Mouse (Mus musculus) hindlimb bud, embryonic 11.5 days (tissue): ENCODE measurements around the gene Ufsp2.
A peak's percentile ranks its signal among the peaks of the same experiment; 100 is the strongest.

Experiments
- DNase-seq: peaks from one replicate; pipeline ENCODE4 v3.0.0-alpha.2; 2012; ENCODE audit warnings: low read depth, low spot score; ENCODE audit errors: extremely low spot score

Ufsp2 gene

GRCm38 (mm10) chr8:45975126-45975836 lies at the start of gene Ufsp2, which contains the start of gene 1700029J07Rik:
TSS of gene Ufsp2 (plus strand) at chr8:45975528.
TSS of gene 1700029J07Rik (minus strand) at chr8:45975252.
- peak; percentile 98 for DNase-seq

GRCm38 (mm10) chr8:45934582-45935014 lies 40.7 kb upstream of the Ufsp2 start, which contains the start of gene Ccdc110:
TSS of gene Ccdc110 (plus strand) at chr8:45934619.
- peak; percentile 88 for DNase-seq

GRCm38 (mm10) chr8:45936986-45937385 lies 38.3 kb upstream of the Ufsp2 start:
- DNase-seq, result no peak

GRCm38 (mm10) chr8:45946283-45946682 lies 29.0 kb upstream of the Ufsp2 start:
- DNase-seq, result no peak

- DNase-seq, result no peak
These were observed 24.7 kb upstream of the Ufsp2 start for GRCm38 (mm10) chr8:45950622-45951021.

- DNase-seq, result no peak
These were observed 4.4 kb upstream of the Ufsp2 start for GRCm38 (mm10) chr8:45970894-45971293.

GRCm38 (mm10) chr8:45973988-45974505 lies 1.3 kb upstream of the Ufsp2 start:
- DNase-seq, result no peak

- no peak for DNase-seq
These were observed 625 bp downstream of the Ufsp2 start for GRCm38 (mm10) chr8:45975837-45976468.

GRCm38 (mm10) chr8:45986665-45987064 lies 11.3 kb downstream of the Ufsp2 start:
- DNase-seq, result no peak

GRCm38 (mm10) chr8:45988189-45988588 lies 12.9 kb downstream of the Ufsp2 start:
- no peak for DNase-seq

- no peak for DNase-seq
These were observed 15.4 kb downstream of the Ufsp2 start for GRCm38 (mm10) chr8:45990631-45991310.

- no peak for DNase-seq
These were observed 18.8 kb downstream of the Ufsp2 start for GRCm38 (mm10) chr8:45994111-45994510.

- no peak for DNase-seq
These were observed 20.2 kb downstream of the Ufsp2 start for GRCm38 (mm10) chr8:45995576-45995975.

- no peak for DNase-seq
These were observed 22.9 kb downstream of the Ufsp2 start for GRCm38 (mm10) chr8:45998228-45998627.

GRCm38 (mm10) chr8:45999138-45999783 lies 23.9 kb downstream of the Ufsp2 start, which contains the start of gene Lrp2bp:
TSS of gene Lrp2bp (plus strand) at chr8:45999303.
- no peak for DNase-seq

- peak; percentile 90 for DNase-seq
These were observed 24.7 kb downstream of the Ufsp2 start for GRCm38 (mm10) chr8:45999784-46000705.

- no peak for DNase-seq
These were observed 30.3 kb downstream of the Ufsp2 start, which contains the start of gene Ankrd37 for GRCm38 (mm10) chr8:46005596-46005995. TSS of gene Ankrd37 (minus strand) at chr8:46005707.

- no peak for DNase-seq
These were observed 31.8 kb downstream of the Ufsp2 start for GRCm38 (mm10) chr8:46007050-46007672.

GRCm38 (mm10) chr8:46010306-46010705 lies 35.0 kb downstream of the Ufsp2 start:
- DNase-seq, result no peak
